Comparison of ENCODE assay signal across 13 mouse cellular contexts in genomic region chr13:98871263-98871662, GRCm38 (mm10). TPM values are rescaled to one million over a fixed set of nuclear protein-coding genes. Genes with fewer than 3 reads are reported as not detected.
DNase-seq lines count a peak whose midpoint lies in the region; ATAC-seq and TF ChIP-seq lines count a peak whose summit lies in the region.
"Had no signal": no experiment of that assay in that cellular context is flagged by ENCODE, and none has a peak within 500 bp of the region (broad histone marks: within the 10 kb centered on the region; RNA-seq: fewer than 3 reads in every experiment).

No protein-coding gene starts in this region.

- H3K36me3 ChIP-seq in kidney, embryonic 14.5 days (ENCODE audit: control insufficient read depth, insufficient read depth, low read length) = peaks cover 93% of the 10 kb centered on the region
- H3K36me3 ChIP-seq in CH12.LX (replicated peaks in 1 of 2; ENCODE audit: control insufficient read depth in 1 of 2, insufficient read depth in 1 of 2, low read length in 1 of 2) = peaks cover 61 to 93% of the 10 kb centered on the region in 2 experiments
- H3K36me3 ChIP-seq in liver, postnatal 0 days (replicated peaks; ENCODE audit: insufficient read depth, low read length) = peaks cover 59% of the 10 kb centered on the region

- H3K9me3 ChIP-seq in kidney, embryonic 14.5 days (ENCODE audit: control insufficient read depth, low read length) = no peaks in the 10 kb centered on the region
- H3K9me3 ChIP-seq in CH12.LX (replicated peaks; ENCODE audit: low read length) = no peaks in the 10 kb centered on the region
- no peaks in the 10 kb centered on the region for H3K9me3 ChIP-seq in liver, postnatal 0 days (ENCODE audit: low read length)

- H3K27me3 ChIP-seq in kidney, embryonic 14.5 days (ENCODE audit: control insufficient read depth, insufficient read depth, low read length) = no peaks in the 10 kb centered on the region
- H3K27me3 ChIP-seq in CH12.LX (replicated peaks) = no peaks in the 10 kb centered on the region
- H3K27me3 ChIP-seq in liver, postnatal 0 days (ENCODE audit: insufficient read depth, low read length) = no peaks in the 10 kb centered on the region

- WGBS in kidney, embryonic 14.5 days = 67% methylated on average over 1 of the region's 1 CpGs
- 63% methylated on average over 1 of the region's 1 CpGs for WGBS in liver, postnatal 0 days (ENCODE audit: insufficient replicate concordance)

- H3K4me1 ChIP-seq in kidney, embryonic 14.5 days (ENCODE audit: control insufficient read depth, insufficient read depth, low read length) = no peaks in the 10 kb centered on the region
- H3K4me1 ChIP-seq in CH12.LX (ENCODE audit: control insufficient read depth in 1 of 2, insufficient read depth in 2 of 2) = peaks cover 4 to 29% of the 10 kb centered on the region in 2 experiments; a peak in 2 of 4 replicates
- H3K4me1 ChIP-seq in liver, postnatal 0 days (ENCODE audit: insufficient read depth) = no peaks in the 10 kb centered on the region

- TF ChIP-seq EP300 in CH12.LX (IDR thresholded peaks at IDR 0.05; ENCODE audit: low read length) = no peak
- TF ChIP-seq EP300 in liver, postnatal 0 days (IDR thresholded peaks at IDR 0.05; ENCODE audit: low read depth) = no peak

- no peak overlapping the region for H3K4me3 ChIP-seq in kidney, embryonic 14.5 days (ENCODE audit: low read length)
- H3K4me3 ChIP-seq in CH12.LX (replicated peaks in 1 of 3; ENCODE audit: low read depth in 2 of 3, low read length in 2 of 3, poor library complexity in 1 of 3) = no peak overlapping the region
- no peak overlapping the region for H3K4me3 ChIP-seq in liver, postnatal 0 days (ENCODE audit: low read depth, low read length)

- H3K9ac ChIP-seq in kidney, embryonic 14.5 days (ENCODE audit: low read depth, low read length) = no peak overlapping the region
- H3K9ac ChIP-seq in CH12.LX (ENCODE audit: insufficient read depth, low read depth) = no peak overlapping the region
- no peak overlapping the region for H3K9ac ChIP-seq in liver, postnatal 0 days (replicated peaks)

- dilution Hi-C loops in CH12.LX (cut with MboI; ENCODE audit: extremely low pct_ligation_motif_present, extremely low pct_unique_long_range_greater_than_20kb, low sequenced_read_pairs) = no loop called here

- ATAC-seq in kidney, embryonic 14.5 days (ENCODE audit: low FRiP score, low TSS enrichment) = no peak
- peak; percentile 87 for ATAC-seq in common myeloid progenitor, adult 5-6 weeks (replicated peaks; ENCODE audit: low read depth, poor library complexity, severe bottlenecking)
- peak; percentile 43 for ATAC-seq in liver, postnatal 0 days
- ATAC-seq: CD4-positive, CD25-positive, alpha-beta regulatory T cell, adult 4 months; hindbrain, postnatal 0 days had no signal

- no peak for TF ChIP-seq CTCF in CH12.LX (conservative IDR thresholded peaks at IDR 0.05 in 1 of 2, IDR thresholded peaks at IDR 0.05 in 1 of 2; ENCODE audit: low read depth in 2 of 2, low read length in 2 of 2)
- 0 out of 2 replicates have a peak, but pooled peaks have one; percentile 17 for TF ChIP-seq CTCF in liver, postnatal 0 days (IDR thresholded peaks at IDR 0.05; ENCODE audit: low read depth)

- H3K79me2 ChIP-seq in CH12.LX (replicated peaks; ENCODE audit: control insufficient read depth, extremely low read depth, insufficient read depth, poor library complexity, severe bottlenecking) = peaks cover 11% of the 10 kb centered on the region

- no peak for TF ChIP-seq RAD21 in CH12.LX (IDR thresholded peaks at IDR 0.05; ENCODE audit: low read depth, low read length)

- TF ChIP-seq POLR2A in CH12.LX (IDR thresholded peaks at IDR 0.05; ENCODE audit: low read depth, low read length) = no peak

- DNase-seq in kidney, adult 11 months = peak; percentile 55
- peak; percentile 16 for DNase-seq in CH12.LX (ENCODE audit: extremely low read depth)
- DNase-seq in liver, postnatal 0 days = no peak
- no peak for DNase-seq in urinary bladder, postnatal 4 days (ENCODE audit: low spot score in 2 of 2)
- no peak for DNase-seq in lung, postnatal 10 days
- DNase-seq in embryo, embryonic 9.5 days (ENCODE audit: extremely low spot score) = no peak
- DNase-seq: gastrocnemius, postnatal 36 days; layer of hippocampus, postnatal 36 days; thymus, postnatal 36 days had no signal

- H3K27ac ChIP-seq in kidney, embryonic 14.5 days (ENCODE audit: low read depth, low read length) = no peak overlapping the region
- no peak overlapping the region for H3K27ac ChIP-seq in CH12.LX (ENCODE audit: insufficient read depth, low read depth)
- 0 out of 2 replicates have a peak overlapping the region, but pooled peaks have one; percentile 11 for H3K27ac ChIP-seq in liver, postnatal 0 days (ENCODE audit: low read depth)
- H3K27ac ChIP-seq: hindbrain, postnatal 0 days had no signal

- no peak overlapping the region for H3K4me2 ChIP-seq in kidney, embryonic 14.5 days (replicated peaks; ENCODE audit: low read depth, low read length)
- no peak overlapping the region for H3K4me2 ChIP-seq in CH12.LX (ENCODE audit: insufficient read depth, low read depth, poor library complexity, severe bottlenecking)
- H3K4me2 ChIP-seq in liver, postnatal 0 days (ENCODE audit: low read depth, low read length) = no peak overlapping the region

- in situ Hi-C loops in CH12.LX (cut with MboI; ENCODE audit: low pct_ligation_motif_present, low pct_unique_long_range_greater_than_20kb, low sequenced_read_pairs) = loop anchor here (10.0 kb wide), 1 partner anchor 224 kb away; no protein-coding TSS in a partner anchor

TF ChIP-seq in CH12.LX, 34 proteins besides CTCF, POLR2A, EP300 and RAD21:
- TF ChIP-seq USF1 (IDR thresholded peaks at IDR 0.05; ENCODE audit: low read depth, low read length) (no peak), MYC (IDR thresholded peaks at IDR 0.05; ENCODE audit: low read depth, low read length) (no peak), NRF1 (IDR thresholded peaks at IDR 0.05; ENCODE audit: low read depth, low read length) (no peak), USF2 (conservative IDR thresholded peaks at IDR 0.05; ENCODE audit: low read depth, low read length) (no peak), JUND (conservative IDR thresholded peaks at IDR 0.05; ENCODE audit: low read depth, low read length) (no peak), PAX5 (IDR thresholded peaks at IDR 0.05; ENCODE audit: low read length) (no peak), HCFC1 (IDR thresholded peaks at IDR 0.05; ENCODE audit: low read depth, low read length) (no peak), SMC3 (IDR thresholded peaks at IDR 0.05; ENCODE audit: low read depth, low read length) (no peak), POLR2AphosphoS2 (IDR thresholded peaks at IDR 0.05; ENCODE audit: low read depth, low read length) (no peak), UBTF (IDR thresholded peaks at IDR 0.05; ENCODE audit: low read depth, low read length) (no peak), MAFK (IDR thresholded peaks at IDR 0.05; ENCODE audit: insufficient replicate concordance, low read length) (no peak), TCF12 (IDR thresholded peaks at IDR 0.05; ENCODE audit: low read depth, low read length) (no peak), SIN3A (IDR thresholded peaks at IDR 0.05; ENCODE audit: low read length) (no peak), MAZ (IDR thresholded peaks at IDR 0.05; ENCODE audit: low read depth, low read length) (no peak), MEF2A (IDR thresholded peaks at IDR 0.05; ENCODE audit: borderline replicate concordance, low read depth, low read length) (no peak), RCOR1 (conservative IDR thresholded peaks at IDR 0.05; ENCODE audit: low read depth, low read length) (no peak), NELFE (IDR thresholded peaks at IDR 0.05; ENCODE audit: low read depth, low read length) (no peak), MXI1 (IDR thresholded peaks at IDR 0.05; ENCODE audit: low read depth, low read length) (no peak)

RNA-seq across cellular contexts. Expression of gene Tnpo1, which starts 54.9 kb away (rescaled TPM):
- polyA plus RNA-seq in kidney, embryonic 14.5 days (2014; fragmentation: Nextera tagmentation; extraction: Ambion mirVana) = 68.3 and 76.8 TPM in 2 replicates
- total RNA-seq in CH12.LX (2012; rRNA removed) (93.6 and 111 TPM in 2 replicates), CH12.LX (2014; rRNA removed) (95.9 and 104 TPM in 2 replicates)
- polyA plus RNA-seq in CH12.LX (2012; ENCODE audit: insufficient read length, low read depth) = 90.7 and 105 TPM in 2 replicates
- 133 and 147 TPM in 2 replicates for total RNA-seq in common myeloid progenitor, adult 5-6 weeks (2017)
- polyA plus RNA-seq in liver, postnatal 0 days (2015; fragmentation: Nextera tagmentation; extraction: Ambion mirVana) = 9.6 and 14.0 TPM in 2 replicates

RNA-seq across cellular contexts. Expression of gene Fcho2, which starts 56.0 kb away (rescaled TPM):
- 32.4 and 48.4 TPM in 2 replicates for polyA plus RNA-seq in kidney, embryonic 14.5 days (2014; fragmentation: Nextera tagmentation; extraction: Ambion mirVana)
- total RNA-seq in CH12.LX (2012; rRNA removed) = 3.0 and 3.2 TPM in 2 replicates
- 5.6 and 6.7 TPM in 2 replicates for total RNA-seq in CH12.LX (2014; rRNA removed)
- polyA plus RNA-seq in CH12.LX (2012; ENCODE audit: insufficient read length, low read depth) = 8.2 and 9.0 TPM in 2 replicates
- total RNA-seq in common myeloid progenitor, adult 5-6 weeks (2017) = 22.8 and 35.0 TPM in 2 replicates
- polyA plus RNA-seq in liver, postnatal 0 days (2015; fragmentation: Nextera tagmentation; extraction: Ambion mirVana) = 16.6 and 16.7 TPM in 2 replicates

Comparison
In these comparisons a context has a peak if more than half of its experiments do, and no peak if none do; other contexts are left out.
1. DNase-seq: peak in kidney, adult 11 months (single experiment) and CH12.LX (single experiment); none in liver, postnatal 0 days (single experiment), urinary bladder, postnatal 4 days (0 of 2), lung, postnatal 10 days (single experiment) and embryo, embryonic 9.5 days (single experiment).